Mouse (Mus musculus): Measurements from ENCODE around the gene Gm3238.
"Not testable (repeated sequence)": the region's sequence is repeated elsewhere in the genome, so short reads cannot be mapped to it uniquely, and the experiment has no call there.

The Gm3238 gene

DNA sequence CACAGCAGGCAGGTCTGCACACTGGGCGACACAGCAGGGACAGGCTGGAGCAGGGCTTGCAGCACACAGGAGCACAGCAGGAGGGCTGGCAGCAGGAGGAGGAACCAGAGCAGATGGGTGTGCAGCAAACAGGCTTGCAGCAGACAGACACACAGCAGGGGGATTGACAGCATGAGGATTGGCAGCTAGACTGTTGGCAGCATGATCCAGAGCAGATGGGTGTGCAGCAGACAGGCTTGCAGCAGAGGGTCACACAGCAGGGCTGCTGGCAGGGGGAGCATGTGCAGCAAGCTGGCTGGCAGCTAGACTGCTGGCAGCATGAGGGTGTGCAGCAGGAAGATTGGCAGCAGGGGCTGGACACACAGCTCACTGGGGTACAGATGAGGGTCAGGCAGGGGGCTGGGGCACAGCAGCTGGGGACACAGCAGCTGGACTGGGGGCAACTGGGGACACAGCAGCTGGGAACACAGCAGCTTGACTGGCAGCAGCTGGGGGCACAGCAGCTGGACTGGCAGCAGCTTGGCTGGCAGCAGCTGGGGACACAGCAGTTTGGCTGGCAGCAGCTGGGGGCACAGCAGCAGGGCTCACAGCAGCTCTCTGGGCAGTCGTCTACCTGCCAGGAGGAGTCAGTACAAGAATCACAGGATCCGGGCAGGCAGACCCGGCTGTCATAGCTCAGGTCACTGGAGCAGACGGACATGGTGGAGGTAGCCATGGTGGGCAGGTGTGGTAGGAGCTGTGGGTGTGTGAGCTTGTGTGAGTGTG, 29.0 kb downstream of the Gm3238 start, which contains the start of gene Gm18596:
Gm18596 (minus strand) TSS at position 715 of the 765 bp plus-strand sequence.
- DNase-seq = not testable (repeated sequence)

DNA sequence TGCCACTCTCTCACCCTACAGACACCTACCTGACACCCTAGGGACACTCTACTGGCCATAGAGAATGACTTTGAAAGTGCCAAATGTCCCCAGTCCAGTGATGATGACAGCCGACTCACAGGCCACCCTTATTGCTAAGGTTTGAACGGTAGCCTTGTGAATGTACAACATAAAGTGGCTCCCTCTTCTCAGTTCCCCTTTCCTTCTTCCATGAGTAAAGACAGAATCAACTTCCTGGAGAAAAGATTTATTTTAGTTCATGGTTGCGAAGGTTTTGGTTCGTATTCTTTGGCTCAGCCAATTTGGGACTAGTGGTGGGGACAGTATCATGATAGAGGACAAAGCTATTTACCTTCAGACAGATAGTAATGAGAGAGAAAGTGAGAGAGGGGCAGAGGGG, 32.2 kb downstream of the Gm3238 start:
- DNase-seq = no peak

DNA sequence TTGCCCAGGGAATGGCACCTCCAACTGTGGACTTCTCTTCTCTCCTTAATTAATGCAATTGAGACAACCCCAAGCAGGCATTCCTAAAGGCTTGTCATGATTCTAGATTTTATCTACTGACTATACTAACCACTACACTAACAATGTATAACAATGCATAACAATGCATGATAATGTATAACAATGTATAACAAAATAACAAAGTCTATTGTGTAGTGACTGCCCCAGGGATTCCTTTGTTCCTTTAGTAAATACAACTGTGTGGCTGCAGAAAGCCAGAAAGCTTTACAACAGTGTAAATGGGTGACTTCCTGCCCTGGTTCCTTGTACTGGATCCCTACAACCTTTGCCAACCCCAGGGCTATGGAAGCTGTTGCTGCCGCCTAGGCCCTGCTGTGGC, 35.2 kb downstream of the Gm3238 start:
- DNase-seq = no peak

DNA sequence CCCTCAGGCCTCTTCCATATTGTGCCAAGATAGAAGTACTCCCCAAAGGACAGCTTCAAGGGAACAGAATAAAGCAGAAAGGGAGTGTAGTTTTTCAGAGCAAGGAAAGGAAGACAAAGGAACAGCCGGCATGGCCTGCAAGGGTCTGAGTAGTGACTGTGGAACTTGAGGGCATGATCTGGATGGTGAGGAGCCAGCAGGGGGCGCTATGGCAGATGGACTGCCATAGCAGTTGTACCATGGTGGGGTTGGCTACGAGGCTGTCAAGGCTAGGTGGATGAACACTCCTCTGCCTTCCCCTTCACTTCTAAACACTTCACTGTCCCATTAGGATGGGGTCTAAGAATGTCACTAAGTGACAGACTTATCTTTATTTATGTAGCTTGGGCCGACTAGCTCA, 41.9 kb downstream of the Gm3238 start:
- DNase-seq = no peak

DNA sequence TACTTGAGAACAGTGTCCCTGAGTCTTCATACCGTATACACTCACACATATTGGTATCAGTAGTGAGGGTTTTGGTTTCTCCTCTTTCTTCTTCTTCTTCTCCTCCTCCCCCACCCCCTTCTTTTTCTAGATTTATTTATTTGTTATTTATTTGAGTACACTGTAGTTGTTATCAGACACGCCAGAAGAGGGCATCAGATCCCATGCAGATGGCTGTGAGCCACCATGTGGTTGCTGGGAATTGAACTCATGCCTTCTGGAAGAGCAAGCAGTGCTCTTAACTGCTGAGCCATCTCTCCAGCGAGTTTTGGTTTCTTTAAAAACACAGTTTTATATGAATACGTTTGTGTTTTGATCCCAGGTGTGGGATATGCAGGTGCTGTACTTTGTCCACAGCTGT, 42.8 kb downstream of the Gm3238 start:
- DNase-seq = no peak

DNA sequence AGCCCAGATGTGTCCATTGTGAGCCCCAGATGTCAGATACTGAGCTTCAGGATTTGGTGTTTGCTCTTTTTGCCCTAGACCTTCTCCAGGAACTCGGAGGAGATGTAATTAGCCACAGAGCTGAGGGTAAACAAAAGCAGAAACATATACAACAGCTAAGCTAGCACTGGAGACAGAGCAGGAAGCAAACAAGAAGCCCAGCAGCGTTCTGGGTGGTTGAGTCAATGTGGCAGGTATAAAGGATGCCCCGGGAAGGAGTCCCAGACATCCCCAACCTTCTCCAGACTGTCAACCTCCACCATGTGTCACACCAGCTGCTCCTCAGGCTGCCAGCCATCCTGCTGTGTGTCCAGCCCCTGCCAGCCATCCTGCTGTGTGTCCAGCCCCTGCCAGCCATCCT, 44.9 kb downstream of the Gm3238 start, which contains the start of gene Gm10100:
Gm10100 (plus strand) TSS at position 301 of the 400 bp plus-strand sequence.
- no peak for DNase-seq

DNA sequence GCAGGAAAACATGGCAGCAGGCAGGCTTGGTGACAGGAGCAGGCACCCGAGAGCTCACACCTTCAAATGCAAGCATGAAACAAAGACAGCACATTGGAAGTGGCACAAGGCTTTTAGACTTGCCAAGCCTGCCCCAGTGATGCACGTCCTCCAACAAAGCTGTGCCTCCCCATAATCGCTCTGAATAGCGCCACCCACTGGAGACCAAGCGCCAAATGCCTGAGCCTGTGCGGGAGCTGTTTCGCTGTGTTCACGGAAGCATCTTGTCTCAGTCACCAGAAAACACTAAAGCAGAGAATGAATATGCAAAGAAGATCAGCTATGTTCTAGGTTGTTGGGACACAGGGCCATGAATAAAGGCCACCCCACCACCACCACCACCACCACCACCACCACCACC, 46.3 kb downstream of the Gm3238 start:
- no peak for DNase-seq
